Mouse (Mus musculus): ENCODE data around the gene Fa2h. TPM values are rescaled to one million over a fixed set of nuclear protein-coding genes. Genes with fewer than 3 reads are reported as not detected.

The Fa2h gene
- total and polyA plus RNA-seq, 2 experiments = 0.06 to 0.09 TPM

DNA sequence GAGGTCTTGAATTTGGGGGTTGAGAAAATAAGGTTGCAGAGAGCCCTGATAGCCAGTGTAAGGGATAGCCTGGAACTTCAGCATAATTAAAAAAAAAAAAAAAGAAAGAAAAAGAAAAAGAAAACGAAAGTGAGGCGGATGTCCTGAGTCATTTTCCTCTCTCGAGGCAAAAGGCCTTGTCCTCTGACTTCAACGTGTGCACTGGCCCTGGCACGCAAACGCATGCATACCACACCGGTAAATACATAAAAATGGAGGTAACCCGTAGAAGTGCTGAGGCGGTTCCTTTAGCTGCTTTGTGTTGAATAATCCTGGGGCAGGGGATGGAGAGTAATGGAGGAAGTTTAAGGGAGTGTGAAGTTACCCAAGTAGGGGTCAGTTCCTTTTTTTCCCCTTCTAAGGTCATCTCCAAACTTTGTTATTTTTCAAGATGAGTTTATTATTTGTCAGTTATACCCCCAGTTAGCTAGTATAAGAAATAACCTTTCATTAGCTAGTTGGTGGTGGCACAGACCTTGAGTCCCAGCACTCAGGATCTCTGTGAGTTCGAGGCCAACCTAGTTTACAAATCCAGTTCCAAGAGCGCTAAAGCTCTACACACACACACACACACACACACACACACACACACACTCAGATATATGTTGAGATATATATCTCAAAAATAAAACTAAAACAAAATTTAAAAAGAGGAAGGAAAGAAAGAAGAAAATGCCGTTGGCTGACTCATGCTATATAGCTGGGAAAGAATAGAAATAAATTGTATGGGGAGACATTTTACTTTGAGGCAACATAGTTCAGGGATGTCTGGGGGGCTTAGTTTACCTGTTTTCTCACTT is 55.0 kb downstream of the Fa2h start:
- no peak for TF ChIP-seq POLR2A (IDR thresholded peaks at IDR 0.05; ENCODE audit: extremely low read depth, insufficient read depth, low read length)
- TF ChIP-seq CTCF (IDR thresholded peaks at IDR 0.05; ENCODE audit: low read depth, low read length) = no peak
- Histone ChIP-seq H3K36me3 (ENCODE audit: control insufficient read depth, insufficient read depth, low read length) (no peaks in the 10 kb centered on the region), H3K27me3 (ENCODE audit: control insufficient read depth, insufficient read depth, low read length) (no peaks in the 10 kb centered on the region), H3K79me2 (ENCODE audit: control insufficient read depth, insufficient read depth, low read length) (no peaks in the 10 kb centered on the region), H3K4me3 (ENCODE audit: insufficient read depth, low read depth, low read length) (peak overlapping the region; percentile 58), H3K27ac (replicated peaks; ENCODE audit: insufficient read depth, low read depth, low read length) (peak overlapping the region; percentile 53), H3K4me1 (ENCODE audit: control insufficient read depth, insufficient read depth, low read length) (no peaks in the 10 kb centered on the region), H3K9ac (ENCODE audit: low read depth, low read length) (no peak overlapping the region)
- peak; percentile 22 for DNase-seq (ENCODE audit: extremely low read depth, low read depth, low spot score)
- 39% methylated on average over 12 of the region's 12 CpGs for WGBS

DNA sequence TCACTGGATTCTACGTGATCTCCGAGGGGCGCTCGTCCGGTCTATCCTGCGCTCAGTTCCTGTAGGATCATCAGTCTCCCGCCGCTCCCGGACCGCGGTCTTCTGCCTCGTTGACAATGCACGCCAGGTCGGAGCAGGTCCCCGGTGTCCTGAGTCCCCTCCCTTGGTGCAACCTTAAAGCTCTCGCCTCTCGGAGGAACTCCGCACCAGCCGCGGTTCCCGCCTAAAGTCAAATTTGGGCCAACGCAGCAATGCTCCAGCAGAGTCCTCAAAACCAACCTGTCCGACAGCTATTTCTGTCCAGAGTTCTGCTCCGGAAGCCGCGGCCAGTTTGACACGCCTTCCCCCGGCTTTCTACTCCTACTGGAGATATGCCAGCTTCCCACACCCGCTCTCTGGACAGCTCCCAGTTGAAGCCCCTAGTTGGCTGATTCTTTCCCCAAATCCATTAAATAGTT is 55.7 kb downstream of the Fa2h start, which contains the start of gene Mlkl:
TSS of gene Mlkl (minus strand) at position 288 of the 458 bp plus-strand sequence.
- peak; percentile 42 for DNase-seq (ENCODE audit: extremely low read depth, low read depth, low spot score)
- peak within 1 kb of the TSS; percentile 58 for H3K4me3 ChIP-seq (ENCODE audit: insufficient read depth, low read depth, low read length)
- H3K27ac ChIP-seq (replicated peaks; ENCODE audit: insufficient read depth, low read depth, low read length) = peak within 1 kb of the TSS; percentile 53
- under 1% methylated on average over 29 of the region's 29 CpGs for WGBS
- no peaks in the 10 kb centered on the region for H3K4me1 ChIP-seq (ENCODE audit: control insufficient read depth, insufficient read depth, low read length)
- no peak for TF ChIP-seq CTCF (IDR thresholded peaks at IDR 0.05; ENCODE audit: low read depth, low read length)
- no peak for TF ChIP-seq POLR2A (IDR thresholded peaks at IDR 0.05; ENCODE audit: extremely low read depth, insufficient read depth, low read length)
- no peaks in the 10 kb centered on the region for H3K27me3 ChIP-seq (ENCODE audit: control insufficient read depth, insufficient read depth, low read length)
- H3K36me3 ChIP-seq (ENCODE audit: control insufficient read depth, insufficient read depth, low read length) = 0 out of 2 replicates have a peak, but pooled peaks cover 2% of the 10 kb centered on the region
- no peaks in the 10 kb centered on the region for H3K79me2 ChIP-seq (ENCODE audit: control insufficient read depth, insufficient read depth, low read length)
- peak within 1 kb of the TSS; percentile 14 for H3K9ac ChIP-seq (ENCODE audit: low read depth, low read length)

DNA sequence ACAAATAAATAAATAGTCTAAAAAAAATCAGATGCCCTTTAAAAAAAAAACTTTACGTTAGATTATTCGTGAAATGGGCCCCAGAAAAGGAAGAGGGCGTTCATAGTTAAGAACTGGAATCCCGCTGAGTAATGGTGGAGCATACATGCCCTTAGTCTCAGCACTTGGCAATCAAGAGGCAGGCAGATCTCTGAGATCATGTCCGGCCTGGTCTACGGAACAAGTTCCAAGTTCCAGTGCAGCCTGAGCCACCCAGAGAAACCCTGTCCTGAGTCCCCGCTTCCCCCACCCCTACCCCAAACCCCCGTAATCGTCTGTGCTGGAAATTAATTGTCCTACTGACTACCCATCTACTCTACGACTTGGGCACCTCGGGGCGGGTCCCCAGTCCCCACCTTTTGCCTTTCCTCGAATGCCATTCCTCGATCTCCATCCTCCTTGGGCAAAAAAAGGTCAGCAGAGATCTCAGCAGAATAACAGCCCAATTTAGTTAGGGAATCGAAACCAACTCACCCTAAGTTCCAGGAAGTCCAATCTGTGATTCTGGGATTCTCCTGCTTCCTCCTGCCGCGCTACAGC is 56.2 kb downstream of the Fa2h start:
- peak overlapping the region; percentile 58 for H3K4me3 ChIP-seq (ENCODE audit: insufficient read depth, low read depth, low read length)
- H3K27ac ChIP-seq (replicated peaks; ENCODE audit: insufficient read depth, low read depth, low read length) = peak overlapping the region; percentile 53
- 0 out of 2 replicates have a peak, but pooled peaks cover 2% of the 10 kb centered on the region for H3K36me3 ChIP-seq (ENCODE audit: control insufficient read depth, insufficient read depth, low read length)
- peak overlapping the region; percentile 14 for H3K9ac ChIP-seq (ENCODE audit: low read depth, low read length)
- no peaks in the 10 kb centered on the region for H3K79me2 ChIP-seq (ENCODE audit: control insufficient read depth, insufficient read depth, low read length)
- no peaks in the 10 kb centered on the region for H3K4me1 ChIP-seq (ENCODE audit: control insufficient read depth, insufficient read depth, low read length)
- no peaks in the 10 kb centered on the region for H3K27me3 ChIP-seq (ENCODE audit: control insufficient read depth, insufficient read depth, low read length)
- TF ChIP-seq CTCF (IDR thresholded peaks at IDR 0.05; ENCODE audit: low read depth, low read length) = no peak
- no peak for TF ChIP-seq POLR2A (IDR thresholded peaks at IDR 0.05; ENCODE audit: extremely low read depth, insufficient read depth, low read length)
- peak; percentile 37 for DNase-seq (ENCODE audit: extremely low read depth, low read depth, low spot score)
- WGBS = 23% methylated on average over 17 of the region's 17 CpGs

DNA sequence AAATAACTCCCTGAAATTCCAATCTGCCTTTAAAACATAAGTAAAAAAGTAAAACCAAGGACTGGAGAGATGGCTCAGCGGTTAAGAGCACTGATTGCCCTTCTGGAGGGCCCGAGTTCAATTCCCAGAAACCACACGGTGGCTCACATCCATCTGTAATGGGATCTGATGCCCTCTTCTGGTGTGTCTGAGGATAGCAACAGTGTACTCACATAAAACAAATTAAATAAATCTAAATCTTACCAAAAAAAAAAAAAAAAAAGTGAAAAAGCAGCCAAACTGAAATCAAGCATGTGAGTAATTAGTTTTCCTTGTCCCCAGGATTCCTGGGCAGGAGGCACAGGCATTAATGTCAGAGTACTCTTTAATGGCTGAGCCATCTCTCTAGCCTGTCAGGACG is 56.9 kb downstream of the Fa2h start:
- H3K4me1 ChIP-seq (ENCODE audit: control insufficient read depth, insufficient read depth, low read length) = no peaks in the 10 kb centered on the region
- no peak overlapping the region for H3K27ac ChIP-seq (replicated peaks; ENCODE audit: insufficient read depth, low read depth, low read length)
- H3K36me3 ChIP-seq (ENCODE audit: control insufficient read depth, insufficient read depth, low read length) = 0 out of 2 replicates have a peak, but pooled peaks cover 2% of the 10 kb centered on the region
- no peaks in the 10 kb centered on the region for H3K27me3 ChIP-seq (ENCODE audit: control insufficient read depth, insufficient read depth, low read length)
- WGBS = 75% methylated on average over 4 of the region's 4 CpGs
- DNase-seq (ENCODE audit: extremely low read depth, low read depth, low spot score) = no peak
- peak overlapping the region; percentile 20; the same call in 1 of the 2 replicates for H3K4me3 ChIP-seq (ENCODE audit: insufficient read depth, low read depth, low read length)
- no peak for TF ChIP-seq POLR2A (IDR thresholded peaks at IDR 0.05; ENCODE audit: extremely low read depth, insufficient read depth, low read length)
- no peak for TF ChIP-seq CTCF (IDR thresholded peaks at IDR 0.05; ENCODE audit: low read depth, low read length)
- no peak overlapping the region for H3K9ac ChIP-seq (ENCODE audit: low read depth, low read length)
- no peaks in the 10 kb centered on the region for H3K79me2 ChIP-seq (ENCODE audit: control insufficient read depth, insufficient read depth, low read length)

- no peak overlapping the region for H3K27ac ChIP-seq (replicated peaks; ENCODE audit: insufficient read depth, low read depth, low read length)
- DNase-seq (ENCODE audit: extremely low read depth, low read depth, low spot score) = no peak
- no peaks in the 10 kb centered on the region for H3K27me3 ChIP-seq (ENCODE audit: control insufficient read depth, insufficient read depth, low read length)
- no peak overlapping the region for H3K4me3 ChIP-seq (ENCODE audit: insufficient read depth, low read depth, low read length)
- H3K36me3 ChIP-seq (ENCODE audit: control insufficient read depth, insufficient read depth, low read length) = peaks cover 9% of the 10 kb centered on the region; the same call in 1 of the 2 replicates
- H3K9ac ChIP-seq (ENCODE audit: low read depth, low read length) = no peak overlapping the region
- 86% methylated on average over 6 of the region's 6 CpGs for WGBS
- TF ChIP-seq CTCF (IDR thresholded peaks at IDR 0.05; ENCODE audit: low read depth, low read length) = no peak
- TF ChIP-seq POLR2A (IDR thresholded peaks at IDR 0.05; ENCODE audit: extremely low read depth, insufficient read depth, low read length) = no peak
- no peaks in the 10 kb centered on the region for H3K4me1 ChIP-seq (ENCODE audit: control insufficient read depth, insufficient read depth, low read length)
- H3K79me2 ChIP-seq (ENCODE audit: control insufficient read depth, insufficient read depth, low read length) = no peaks in the 10 kb centered on the region
Observed at GRCm38 (mm10) chr8:111325222-111325790, 68.3 kb downstream of the Fa2h start.

Data from liver, adult 2 months (tissue).